Mouse (Mus musculus) right cerebral cortex, postnatal 10 days (tissue): Measurements from ENCODE around the gene Tmem179b.

Source experiments
- DNase-seq, 2 experiments: peaks; one replicate each; pipeline ENCODE4 v3.0.0; 2021; ENCODE audit warnings: low spot score in 2 of 2

The Tmem179b gene

GRCm38 (mm10) chr19:8786008-8786781 lies 11.9 kb upstream of the Tmem179b start, which contains the start of gene Taf6l:
Taf6l (minus strand) TSS chr19:8786417.
- peak; percentile 95 to 98 for DNase-seq

- DNase-seq, result peak in 1 of 2 experiments; percentile 42
Measured at GRCm38 (mm10) chr19:8774951-8775421, 719 bp upstream of the Tmem179b start.

DNA sequence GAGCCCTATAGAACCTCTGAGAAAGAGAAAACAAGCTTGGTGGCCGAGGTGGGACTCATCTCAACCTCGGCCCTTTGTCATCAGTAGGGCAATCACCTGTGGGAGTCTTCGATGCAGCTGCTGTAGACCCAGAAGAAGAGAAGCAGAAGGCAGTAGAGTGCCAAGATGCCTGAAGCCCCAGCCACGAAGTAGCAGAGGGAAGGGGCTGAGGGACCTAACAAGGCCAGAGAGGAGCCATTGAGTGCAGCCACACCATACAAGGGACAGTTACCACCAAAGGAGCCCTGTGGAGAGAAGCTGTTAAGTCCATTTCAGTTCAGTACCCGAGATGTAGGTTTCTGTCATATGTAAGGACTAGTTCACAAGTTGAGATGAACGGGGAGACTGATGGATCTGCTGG lies 858 bp downstream of the Tmem179b start:
- DNase-seq, result no peak

GRCm38 (mm10) chr19:8772996-8773395 lies 1.3 kb downstream of the Tmem179b start:
- DNase-seq, result no peak

- peak; percentile 88 for DNase-seq
Measured at GRCm38 (mm10) chr19:8770567-8771270, 3.5 kb downstream of the Tmem179b start, which contains the start of gene Tmem223. Tmem223 (plus strand) TSS chr19:8770996.

- DNase-seq, result no peak
Measured at GRCm38 (mm10) chr19:8765562-8765961, 8.7 kb downstream of the Tmem179b start.

GRCm38 (mm10) chr19:8763276-8763675 lies 11.0 kb downstream of the Tmem179b start:
- no peak for DNase-seq

DNA sequence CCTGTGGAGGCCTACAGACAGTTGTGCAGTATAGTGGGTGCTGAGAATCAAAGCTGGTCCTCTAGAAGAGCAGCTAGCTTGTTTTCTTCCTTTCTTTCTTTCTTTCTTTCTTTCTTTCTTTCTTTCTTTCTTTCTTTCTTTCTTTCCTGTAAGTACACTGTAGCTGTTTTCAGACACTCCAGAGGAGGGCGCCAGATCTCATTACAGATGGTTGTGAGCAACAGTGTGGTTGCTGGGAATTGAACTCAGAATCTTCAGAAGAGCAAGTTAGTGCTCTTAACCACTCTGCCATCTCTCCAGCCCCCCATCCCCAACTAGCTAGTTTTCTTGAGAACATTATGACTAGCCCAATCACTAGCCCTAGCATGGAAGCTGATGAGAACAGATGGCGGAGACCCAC lies 13.5 kb downstream of the Tmem179b start:
- no peak for DNase-seq

- DNase-seq, result no peak
Measured at GRCm38 (mm10) chr19:8758899-8759298, 15.4 kb downstream of the Tmem179b start.

GRCm38 (mm10) chr19:8757471-8757998 lies 16.7 kb downstream of the Tmem179b start:
- DNase-seq, result no peak

GRCm38 (mm10) chr19:8756635-8757387 lies 17.5 kb downstream of the Tmem179b start, which contains the start of gene Nxf1:
Nxf1 (plus strand) TSS chr19:8757073.
- peak; percentile 94 to 95 for DNase-seq

GRCm38 (mm10) chr19:8755652-8756051 lies 18.6 kb downstream of the Tmem179b start:
- no peak for DNase-seq

GRCm38 (mm10) chr19:8747368-8747767 lies 26.9 kb downstream of the Tmem179b start:
- DNase-seq, result no peak

- no peak for DNase-seq
Measured at GRCm38 (mm10) chr19:8745382-8745781, 28.9 kb downstream of the Tmem179b start.

- DNase-seq, result no peak
Measured at GRCm38 (mm10) chr19:8742176-8742575, 32.1 kb downstream of the Tmem179b start.

- peak; percentile 98 for DNase-seq
Measured at GRCm38 (mm10) chr19:8741243-8741869, 32.9 kb downstream of the Tmem179b start, which contains the start of gene Stx5a. Stx5a (plus strand) TSS chr19:8741413.

DNA sequence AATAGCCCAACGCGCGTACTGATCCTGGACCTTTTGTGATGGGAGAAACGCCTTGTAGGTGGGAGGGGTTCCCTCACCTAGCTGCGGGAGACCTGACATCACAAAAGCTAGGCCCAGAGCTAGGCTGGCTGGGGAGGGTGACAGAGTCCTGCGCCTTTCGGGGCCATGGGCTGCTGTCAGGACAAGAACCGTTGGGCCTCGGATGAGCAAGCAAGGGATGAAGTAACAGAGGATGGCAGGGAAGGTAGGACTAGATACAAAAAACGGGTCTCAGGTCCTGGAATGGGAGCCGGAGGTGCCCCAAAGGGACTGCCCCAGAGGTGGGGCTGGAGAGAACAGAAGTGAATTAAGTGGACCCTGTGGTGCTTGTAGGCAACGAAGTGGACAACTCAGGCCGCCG lies 33.7 kb downstream of the Tmem179b start, which contains the start of gene 1700092M07Rik:
Gene 1700092M07Rik, plus strand, starts transcription at position 116 of the 400 bp plus-strand sequence.
- DNase-seq, result no peak

- DNase-seq, result no peak
Measured at GRCm38 (mm10) chr19:8739646-8740045, 34.6 kb downstream of the Tmem179b start.

GRCm38 (mm10) chr19:8738911-8739310 lies 35.4 kb downstream of the Tmem179b start:
- no peak for DNase-seq

DNA sequence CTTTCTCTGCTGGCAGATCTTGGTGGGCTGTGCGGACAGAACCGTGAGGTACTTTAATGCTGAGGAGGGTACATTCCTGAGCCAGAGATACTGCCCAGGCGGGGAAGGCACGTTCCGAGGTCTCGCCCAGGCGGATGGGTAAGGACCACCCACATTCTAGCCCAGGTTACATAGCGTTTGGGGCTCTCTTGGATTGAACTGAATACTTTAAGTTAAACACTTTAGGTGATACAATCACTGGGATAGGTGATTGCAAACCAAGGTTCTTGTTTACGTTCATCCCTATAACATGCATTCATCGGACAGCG lies 38.2 kb downstream of the Tmem179b start:
- no peak for DNase-seq
